Mouse (Mus musculus) MEL (cell line): ENCODE measurements around the gene Zc3h12d.

ENCODE experiments used
- CHD2 ChIP-seq: IDR thresholded peaks from 2 replicates; pipeline ENCODE4 v1.6.1; 2011; ENCODE audit warnings: low read length, improper control_type of control experiment
- CTCF ChIP-seq, 3 experiments: IDR thresholded peaks in 2 of 3; conservative IDR thresholded peaks in 1 of 3; 2 replicates each; pipeline ENCODE4 v1.5.1; 2011 to 2012; ENCODE audit warnings: low read length in 3 of 3, low read depth in 2 of 3, mild to moderate bottlenecking in 2 of 3, improper control_type of control experiment in 1 of 3, inconsistent platforms in 1 of 3, mixed read lengths in 1 of 3, moderate library complexity in 1 of 3; ENCODE audit not compliant: control insufficient read depth in 1 of 3, insufficient read depth in 1 of 3, poor library complexity in 1 of 3, severe bottlenecking in 1 of 3
- GATA1 ChIP-seq: IDR thresholded peaks from 2 replicates; pipeline ENCODE4 v1.6.1; 2011; ENCODE audit warnings: low read depth, low read length, improper control_type of control experiment
- HCFC1 ChIP-seq: IDR thresholded peaks from 2 replicates; pipeline ENCODE4 v1.6.1; 2012; ENCODE audit warnings: low read depth, mild to moderate bottlenecking, inconsistent platforms, low read length, improper control_type of control experiment, moderate library complexity
- JUND ChIP-seq: IDR thresholded peaks from 2 replicates; pipeline ENCODE4 v1.6.1; 2011; ENCODE audit warnings: low read depth, mild to moderate bottlenecking, improper control_type of control experiment, low read length
- NRF1 ChIP-seq: IDR thresholded peaks from 2 replicates; pipeline ENCODE4 v1.6.1; 2014; ENCODE audit warnings: low read depth, mild to moderate bottlenecking, inconsistent platforms, low read length, improper control_type of control experiment, moderate library complexity; ENCODE audit not compliant: poor library complexity, insufficient read depth, severe bottlenecking
- POLR2A ChIP-seq, 2 experiments: IDR thresholded peaks; 2 replicates each; pipeline ENCODE4 v1.6.1; 2011 to 2012; ENCODE audit warnings: low read length in 2 of 2, mild to moderate bottlenecking in 2 of 2, control low read depth in 1 of 2, improper control_type of control experiment in 1 of 2, low read depth in 1 of 2, moderate library complexity in 1 of 2; ENCODE audit not compliant: control insufficient read depth in 1 of 2, insufficient read depth in 1 of 2, poor library complexity in 1 of 2
- TAL1 ChIP-seq: IDR thresholded peaks from 2 replicates; pipeline ENCODE4 v1.6.1; 2012; ENCODE audit warnings: mild to moderate bottlenecking, inconsistent platforms, low read length, moderate library complexity, mixed read lengths
- USF1 ChIP-seq: IDR thresholded peaks from 2 replicates; pipeline ENCODE4 v1.6.1; 2014; ENCODE audit warnings: low read depth, mild to moderate bottlenecking, inconsistent platforms, low read length, improper control_type of control experiment, moderate library complexity
- USF2 ChIP-seq, 2 experiments: IDR thresholded peaks; 2 replicates each; pipeline ENCODE4 v1.6.1; 2011 to 2012; ENCODE audit warnings: improper control_type of control experiment in 2 of 2, low read length in 2 of 2, borderline replicate concordance in 1 of 2, inconsistent platforms in 1 of 2, low read depth in 1 of 2, mild to moderate bottlenecking in 1 of 2; ENCODE audit not compliant: insufficient read depth in 1 of 2
- ZC3H11A ChIP-seq: IDR thresholded peaks from 2 replicates; pipeline ENCODE4 v1.6.1; 2012; ENCODE audit warnings: low read depth, mild to moderate bottlenecking, inconsistent platforms, low read length, improper control_type of control experiment
- ZNF384 ChIP-seq: IDR thresholded peaks from 2 replicates; pipeline ENCODE4 v1.6.1; 2012; ENCODE audit warnings: low read depth, mild to moderate bottlenecking, inconsistent platforms, low read length, improper control_type of control experiment

DNA sequence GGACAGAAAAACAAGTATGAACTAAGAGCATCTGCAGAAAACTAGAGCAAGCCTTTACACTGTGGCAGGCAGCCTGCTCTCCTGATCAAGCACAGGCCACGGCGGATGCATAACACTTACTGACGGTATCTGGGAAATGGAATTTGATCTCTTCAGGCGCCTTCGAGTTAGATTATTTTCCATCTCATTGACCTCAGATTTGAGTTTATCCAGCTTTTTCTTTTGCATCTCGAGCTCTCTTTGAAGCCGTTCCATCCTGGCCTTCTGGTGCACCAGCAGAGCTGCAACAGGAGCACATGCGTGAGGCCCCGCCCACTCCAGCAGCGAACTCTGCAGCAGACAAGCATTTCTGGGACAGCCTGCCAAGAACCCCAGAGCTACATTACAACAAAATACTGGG, 79.0 kb downstream of the Zc3h12d start:
- TF ChIP-seq CTCF (IDR thresholded peaks at IDR 0.05 in 2 of 3, conservative IDR thresholded peaks at IDR 0.05 in 1 of 3; ENCODE audit: control insufficient read depth in 1 of 3, insufficient read depth in 1 of 3, low read depth in 2 of 3, low read length in 3 of 3, poor library complexity in 1 of 3, severe bottlenecking in 1 of 3), result no peak
- TF ChIP-seq GATA1, result no peak
- TF ChIP-seq HCFC1, result no peak
- no peak for TF ChIP-seq JUND
- no peak for TF ChIP-seq TAL1
- TF ChIP-seq ZNF384, result no peak
- no peak for TF ChIP-seq CHD2
- TF ChIP-seq NRF1, result no peak
- no peak for TF ChIP-seq USF2 (IDR thresholded peaks at IDR 0.05; ENCODE audit: borderline replicate concordance in 1 of 2, insufficient read depth in 1 of 2, low read depth in 1 of 2, low read length in 2 of 2)
- TF ChIP-seq ZC3H11A, result no peak
- no peak for TF ChIP-seq POLR2A (IDR thresholded peaks at IDR 0.05; ENCODE audit: control insufficient read depth in 1 of 2, insufficient read depth in 1 of 2, low read depth in 1 of 2, low read length in 2 of 2, poor library complexity in 1 of 2)
- no peak for TF ChIP-seq USF1
